In the genomic region with DNA sequence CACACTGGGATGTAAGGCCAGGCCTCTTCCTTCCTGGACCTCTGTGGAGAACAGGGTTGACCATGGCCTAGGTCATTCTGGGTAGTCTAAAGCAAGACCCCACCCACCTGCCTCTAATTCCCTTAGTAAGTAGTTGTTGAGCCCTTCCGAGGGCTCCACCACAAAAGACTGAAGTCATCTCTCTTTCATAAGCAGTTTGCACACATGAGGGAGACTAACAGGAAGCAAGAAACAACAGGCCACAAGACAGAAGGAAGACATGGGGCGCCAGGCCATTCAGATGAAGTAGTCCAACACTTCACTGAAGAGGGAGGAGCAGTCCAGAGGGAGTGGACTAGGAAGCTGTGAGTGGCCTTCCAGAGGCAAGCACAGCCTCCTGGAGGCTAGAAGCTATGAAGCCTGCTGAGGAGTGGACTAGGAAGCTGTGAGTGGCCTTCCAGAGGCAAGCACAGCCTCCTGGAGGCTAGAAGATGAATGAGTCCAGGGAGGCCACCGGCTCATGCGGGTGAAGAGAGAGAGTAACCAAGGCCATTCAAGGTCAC, we compare ENCODE assay signal across 14 mouse cellular contexts. TPM values are rescaled to one million over a fixed set of nuclear protein-coding genes. Genes with fewer than 3 reads are reported as not detected.
A peak's percentile ranks its signal among the peaks of the same experiment; 100 is the strongest.
DNase-seq lines count a peak whose midpoint lies in the region; TF ChIP-seq lines count a peak whose summit lies in the region.
"Had no signal": no experiment of that assay in that cellular context is flagged by ENCODE, and none has a peak within 500 bp of the region (broad histone marks: within the 10 kb centered on the region; RNA-seq: fewer than 3 reads in every experiment).

No protein-coding gene starts in this region.

- H3K4me1 ChIP-seq in MEL (ENCODE audit: control insufficient read depth in 1 of 2, insufficient read depth in 2 of 2, low read length in 2 of 2) = peaks cover 15 to 20% of the 10 kb centered on the region in 2 experiments
- H3K4me1 ChIP-seq in bone marrow macrophage, adult 2 months (ENCODE audit: control insufficient read depth, insufficient read depth, low read length) = peaks cover 22% of the 10 kb centered on the region
- H3K4me1 ChIP-seq in liver, adult 2 months (ENCODE audit: control insufficient read depth, insufficient read depth, low read length) = no peaks in the 10 kb centered on the region
- H3K4me1 ChIP-seq: hindbrain, embryonic 15.5 days had no signal

- TF ChIP-seq POLR2A in MEL (IDR thresholded peaks at IDR 0.05; ENCODE audit: control insufficient read depth in 1 of 2, insufficient read depth in 1 of 2, low read depth in 1 of 2, low read length in 2 of 2, poor library complexity in 1 of 2) = no peak
- no peak for TF ChIP-seq POLR2A in bone marrow macrophage, adult 2 months (IDR thresholded peaks at IDR 0.05; ENCODE audit: borderline replicate concordance, low read depth, low read length)
- TF ChIP-seq POLR2A in liver, adult 2 months (IDR thresholded peaks at IDR 0.05; ENCODE audit: extremely low read depth, insufficient read depth, low read length) = no peak

- peak overlapping the region; percentile 19; the same call in 1 of the 2 replicates for H3K27ac ChIP-seq in MEL (ENCODE audit: control insufficient read depth, low read depth, low read length)
- peak overlapping the region; percentile 66 for H3K27ac ChIP-seq in bone marrow macrophage, adult 2 months (ENCODE audit: insufficient read depth, low read depth, low read length)
- H3K27ac ChIP-seq in liver, adult 2 months (replicated peaks; ENCODE audit: insufficient read depth, low read depth, low read length) = no peak overlapping the region
- H3K27ac ChIP-seq: embryonic facial prominence, embryonic 13.5 days; hindbrain, embryonic 15.5 days; limb, embryonic 13.5 days; midbrain, embryonic 10.5 days had no signal

- no peak for TF ChIP-seq CTCF in MEL (IDR thresholded peaks at IDR 0.05 in 2 of 3, conservative IDR thresholded peaks at IDR 0.05 in 1 of 3; ENCODE audit: control insufficient read depth in 1 of 3, insufficient read depth in 1 of 3, low read depth in 2 of 3, low read length in 3 of 3, poor library complexity in 1 of 3, severe bottlenecking in 1 of 3)
- TF ChIP-seq CTCF in bone marrow macrophage, adult 2 months (IDR thresholded peaks at IDR 0.05; ENCODE audit: low read depth, low read length) = no peak
- TF ChIP-seq CTCF in liver, adult 2 months (IDR thresholded peaks at IDR 0.05; ENCODE audit: low read depth, low read length) = no peak

- no peaks in the 10 kb centered on the region for H3K9me3 ChIP-seq in MEL (replicated peaks; ENCODE audit: insufficient read depth, low read length)
- H3K9me3 ChIP-seq: embryonic facial prominence, embryonic 13.5 days; hindbrain, embryonic 15.5 days; limb, embryonic 13.5 days; midbrain, embryonic 10.5 days had no signal

- TF ChIP-seq RAD21 in MEL (IDR thresholded peaks at IDR 0.05; ENCODE audit: low read depth, low read length) = no peak

- DNase-seq in MEL (ENCODE audit: low read depth, low spot score) = peak; percentile 23
- peak; percentile 3 for DNase-seq in liver, adult 2 months (ENCODE audit: extremely low read depth, low read depth, low spot score)
- DNase-seq in lung, postnatal 36 days = peak; percentile 56
- no peak for DNase-seq in thymus, postnatal 0 days (ENCODE audit: low spot score)
- DNase-seq in neural tube, embryonic 10.5 days (ENCODE audit: extremely low spot score, low spot score) = no peak
- DNase-seq in adrenal gland, adult 18-20 months (ENCODE audit: low spot score in 2 of 2) = no peak
- DNase-seq: adrenal gland, adult 8-10 months; kidney, adult 2 months; right cerebral cortex, postnatal 4 days had no signal

- no peak overlapping the region for H3K4me3 ChIP-seq in MEL (ENCODE audit: control insufficient read depth in 1 of 2, insufficient read depth in 1 of 2, low read depth in 2 of 2, low read length in 2 of 2)
- no peak overlapping the region for H3K4me3 ChIP-seq in bone marrow macrophage, adult 2 months (ENCODE audit: insufficient read depth, low read length)
- no peak overlapping the region for H3K4me3 ChIP-seq in liver, adult 2 months (ENCODE audit: insufficient read depth, low read depth, low read length)
- H3K4me3 ChIP-seq: embryonic facial prominence, embryonic 13.5 days; hindbrain, embryonic 15.5 days; limb, embryonic 13.5 days; midbrain, embryonic 10.5 days had no signal

- H3K27me3 ChIP-seq in MEL (ENCODE audit: control insufficient read depth in 1 of 2, insufficient read depth in 2 of 2, low read length in 2 of 2) = no peaks in the 10 kb centered on the region; a peak in 1 of 4 replicates
- no peaks in the 10 kb centered on the region for H3K27me3 ChIP-seq in liver, adult 2 months (ENCODE audit: control insufficient read depth, insufficient read depth, low read length)
- H3K27me3 ChIP-seq: embryonic facial prominence, embryonic 13.5 days; hindbrain, embryonic 15.5 days had no signal

- H3K79me2 ChIP-seq in MEL (ENCODE audit: control insufficient read depth, insufficient read depth, low read length, poor library complexity) = no peaks in the 10 kb centered on the region
- H3K79me2 ChIP-seq in liver, adult 2 months (ENCODE audit: control insufficient read depth, insufficient read depth, low read length) = no peaks in the 10 kb centered on the region

- TF ChIP-seq EP300 in MEL (IDR thresholded peaks at IDR 0.05; ENCODE audit: low read depth in 1 of 2, low read length in 2 of 2) = no peak

- WGBS in liver, adult 2 months = 82% methylated on average over 4 of the region's 4 CpGs

- no peak overlapping the region for H3K9ac ChIP-seq in MEL (ENCODE audit: control insufficient read depth, low read depth, low read length, poor library complexity, severe bottlenecking)
- no peak overlapping the region for H3K9ac ChIP-seq in liver, adult 2 months (ENCODE audit: low read depth, low read length)
- H3K9ac ChIP-seq: embryonic facial prominence, embryonic 13.5 days; hindbrain, embryonic 15.5 days; limb, embryonic 13.5 days had no signal

- peaks cover 0 to 12% of the 10 kb centered on the region in 2 experiments; a peak in 2 of 4 replicates for H3K36me3 ChIP-seq in MEL (ENCODE audit: control insufficient read depth in 1 of 2, insufficient read depth in 2 of 2, low read length in 2 of 2)
- H3K36me3 ChIP-seq in liver, adult 2 months (ENCODE audit: control insufficient read depth, insufficient read depth, low read length) = no peaks in the 10 kb centered on the region
- H3K36me3 ChIP-seq: embryonic facial prominence, embryonic 13.5 days; hindbrain, embryonic 15.5 days; limb, embryonic 13.5 days; midbrain, embryonic 10.5 days had no signal

TF ChIP-seq in MEL, 35 proteins besides CTCF, POLR2A, EP300 and RAD21:
- TF ChIP-seq NELFE (IDR thresholded peaks at IDR 0.05; ENCODE audit: low read depth, low read length) (no peak), E2F4 (IDR thresholded peaks at IDR 0.05; ENCODE audit: borderline replicate concordance, low read depth, low read length) (no peak), USF2 (IDR thresholded peaks at IDR 0.05; ENCODE audit: borderline replicate concordance in 1 of 2, insufficient read depth in 1 of 2, low read depth in 1 of 2, low read length in 2 of 2) (no peak), GABPA (IDR thresholded peaks at IDR 0.05; ENCODE audit: low read depth, low read length) (no peak), HCFC1 (IDR thresholded peaks at IDR 0.05; ENCODE audit: low read depth, low read length) (no peak), ZC3H11A (IDR thresholded peaks at IDR 0.05; ENCODE audit: low read depth, low read length) (no peak), POLR2AphosphoS2 (IDR thresholded peaks at IDR 0.05; ENCODE audit: low read length) (no peak), TAL1 (IDR thresholded peaks at IDR 0.05; ENCODE audit: low read length) (no peak), CHD1 (IDR thresholded peaks at IDR 0.05; ENCODE audit: low read depth, low read length) (no peak), POLR2AphosphoS5 (IDR thresholded peaks at IDR 0.05; ENCODE audit: borderline replicate concordance, low read depth, low read length) (no peak), RCOR1 (IDR thresholded peaks at IDR 0.05; ENCODE audit: low read depth, low read length) (no peak), MAX (IDR thresholded peaks at IDR 0.05; ENCODE audit: low read length) (no peak), MYB (IDR thresholded peaks at IDR 0.05; ENCODE audit: low read depth, low read length) (no peak), NRF1 (IDR thresholded peaks at IDR 0.05; ENCODE audit: insufficient read depth, low read depth, low read length, poor library complexity, severe bottlenecking) (no peak), ELF1 (IDR thresholded peaks at IDR 0.05; ENCODE audit: low read depth, low read length) (no peak)

RNA-seq across cellular contexts. Expression of gene Ltbp2, which starts 21.2 kb away (rescaled TPM):
- total RNA-seq in MEL (2012; rRNA removed) = 0.08 TPM in 1 of 2 replicates, not detected in the other
- polyA plus RNA-seq in MEL (2012; ENCODE audit: insufficient read depth in 1 of 2, insufficient read length in 2 of 2, low read depth in 1 of 2, low replicate concordance in 2 of 2, missing spikeins in 1 of 2) = under 1 TPM in 1 of 2 experiments, not detected in 1; 0.01 TPM
- 1.1 TPM in 2 replicates for polyA plus RNA-seq in bone marrow macrophage, adult 2 months (2012; ENCODE audit: insufficient read depth, insufficient read length, missing spikeins)
- 0.65 and 1.0 TPM in 2 replicates for total RNA-seq in liver, adult 2 months (2014; rRNA removed)
- polyA plus RNA-seq in liver, adult 2 months (2012; rRNA removed) = 0.77 and 1.7 TPM in 2 replicates
- 0.72 and 1.0 TPM in 2 replicates for polyA plus RNA-seq in thymus, postnatal 0 days (2015; fragmentation: Nextera tagmentation; extraction: Ambion mirVana)
- 10 to 100 TPM in 1 of 2 experiments, 1 to 10 TPM in 1; 5.7 to 15.7 TPM for total RNA-seq in adrenal gland, adult 18-20 months (2021)

Comparison
In these comparisons a context has a peak if more than half of its experiments do, and no peak if none do; other contexts are left out.
1. DNase-seq: peak in MEL (single experiment), liver, adult 2 months (single experiment) and lung, postnatal 36 days (single experiment); none in thymus, postnatal 0 days (single experiment), neural tube, embryonic 10.5 days (single experiment) and adrenal gland, adult 18-20 months (0 of 2).